Mouse (Mus musculus) layer of hippocampus, adult 2 months (tissue): ENCODE measurements at regions not wholly inside any gene's neighbourhood (a gene's known extent, or its start where the extent isn't known, plus 50 kb on each side); places are given as distances from the start of the nearest gene placed in this dataset.

Source experiments
- DNase-seq, 2 experiments: peaks; one replicate each; pipeline ENCODE4 v3.0.0; 2022; ENCODE audit warnings: low spot score in 2 of 2
- H3K27ac ChIP-seq: fragments of 200-600 bp; 2 replicates; pipeline ENCODE4 v1.8.1; 2022
- H3K4me3 ChIP-seq: fragments of 200-600 bp; 2 replicates; pipeline ENCODE4 v1.8.1; 2022; ENCODE audit warnings: mild to moderate bottlenecking
- CTCF ChIP-seq: fragments of 200-600 bp; conservative IDR thresholded peaks from 2 replicates; pipeline ENCODE4 v1.8.1; 2022; ENCODE audit warnings: antibody characterized with exemption, mild to moderate bottlenecking, moderate library complexity

- Histone ChIP-seq H3K27ac (no peak overlapping the region), H3K4me3 (no peak overlapping the region)
- no peak for TF ChIP-seq CTCF
- DNase-seq = no peak
Observed at GRCm38 (mm10) chr11:18495108-18495757, 523.6 kb downstream of the Meis1 start.

GRCm38 (mm10) chr11:18493981-18494380 is 524.8 kb downstream of the Meis1 start:
- Histone ChIP-seq H3K4me3 (no peak overlapping the region), H3K27ac (no peak overlapping the region)
- TF ChIP-seq CTCF = no peak
- DNase-seq = no peak

- Histone ChIP-seq H3K4me3 (no peak overlapping the region), H3K27ac (no peak overlapping the region)
- TF ChIP-seq CTCF = no peak
- DNase-seq = no peak
Observed at GRCm38 (mm10) chr11:18493086-18493485, 525.7 kb downstream of the Meis1 start.

- DNase-seq = no peak
- Histone ChIP-seq H3K27ac (no peak overlapping the region), H3K4me3 (no peak overlapping the region)
- no peak for TF ChIP-seq CTCF
Observed at GRCm38 (mm10) chr11:18489517-18490256, 529.1 kb downstream of the Meis1 start.

GRCm38 (mm10) chr11:18478841-18479240 is 525.2 kb upstream of the Etaa1 start:
- no peak for DNase-seq
- TF ChIP-seq CTCF = no peak
- Histone ChIP-seq H3K4me3 (no peak overlapping the region), H3K27ac (no peak overlapping the region)

GRCm38 (mm10) chr11:18451271-18451670 is 497.6 kb upstream of the Etaa1 start:
- TF ChIP-seq CTCF = no peak
- Histone ChIP-seq H3K4me3 (no peak overlapping the region), H3K27ac (no peak overlapping the region)
- no peak for DNase-seq

GRCm38 (mm10) chr11:18448879-18449278 is 495.2 kb upstream of the Etaa1 start:
- Histone ChIP-seq H3K4me3 (no peak overlapping the region), H3K27ac (no peak overlapping the region)
- DNase-seq = no peak
- no peak for TF ChIP-seq CTCF

GRCm38 (mm10) chr11:18444600-18444999 is 490.9 kb upstream of the Etaa1 start:
- Histone ChIP-seq H3K27ac (no peak overlapping the region), H3K4me3 (no peak overlapping the region)
- DNase-seq = no peak
- TF ChIP-seq CTCF = no peak

- DNase-seq = no peak
- TF ChIP-seq CTCF = no peak
- no peak overlapping the region for H3K27ac ChIP-seq
- no peak overlapping the region for H3K4me3 ChIP-seq
Observed at GRCm38 (mm10) chr11:18444101-18444500, 490.4 kb upstream of the Etaa1 start.

GRCm38 (mm10) chr11:18443156-18443555 is 489.5 kb upstream of the Etaa1 start:
- Histone ChIP-seq H3K4me3 (no peak overlapping the region), H3K27ac (no peak overlapping the region)
- no peak for TF ChIP-seq CTCF
- no peak for DNase-seq

- TF ChIP-seq CTCF = no peak
- H3K4me3 ChIP-seq = no peak overlapping the region
- H3K27ac ChIP-seq = no peak overlapping the region
- DNase-seq = no peak
Observed at GRCm38 (mm10) chr11:18437834-18438611, 484.3 kb upstream of the Etaa1 start.

GRCm38 (mm10) chr11:18421076-18421475 is 467.4 kb upstream of the Etaa1 start:
- no peak for TF ChIP-seq CTCF
- Histone ChIP-seq H3K27ac (no peak overlapping the region), H3K4me3 (no peak overlapping the region)
- no peak for DNase-seq

GRCm38 (mm10) chr11:18413769-18414168 is 460.1 kb upstream of the Etaa1 start:
- no peak for TF ChIP-seq CTCF
- no peak overlapping the region for H3K27ac ChIP-seq
- DNase-seq = peak in 1 of 2 experiments; percentile 37
- H3K4me3 ChIP-seq = no peak overlapping the region
